Mouse (Mus musculus): ENCODE measurements around the gene Smarcd3.

DNA sequence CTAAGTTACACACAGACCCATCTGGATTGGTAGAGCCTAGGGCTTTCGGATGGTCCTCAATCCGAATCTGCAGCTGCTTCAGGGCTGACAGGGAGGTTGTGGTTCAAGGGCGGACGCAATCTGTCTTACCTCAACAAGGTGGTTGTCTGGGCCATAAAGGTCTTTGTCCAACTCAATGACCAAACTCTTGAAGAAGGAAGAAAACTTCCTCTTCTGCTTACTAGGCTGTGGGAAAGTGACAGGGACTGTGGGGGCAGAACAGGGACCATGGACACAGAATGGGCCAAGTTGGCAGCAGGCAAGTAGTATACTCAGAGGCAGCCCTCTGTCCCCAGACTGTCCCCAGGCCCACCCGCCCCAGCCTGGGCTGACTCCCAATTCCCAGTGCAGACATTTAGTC lies 28.9 kb downstream of the Smarcd3 start:
- TF ChIP-seq POLR2A (IDR thresholded peaks at IDR 0.05; ENCODE audit: insufficient read depth, low read length) (no peak), EP300 (IDR thresholded peaks at IDR 0.05; ENCODE audit: insufficient read depth, low read depth, low read length) (no peak)

Data from ES-Bruce4 (cell line).